ENCODE assay signal across 8 mouse cellular contexts in the genomic region with DNA sequence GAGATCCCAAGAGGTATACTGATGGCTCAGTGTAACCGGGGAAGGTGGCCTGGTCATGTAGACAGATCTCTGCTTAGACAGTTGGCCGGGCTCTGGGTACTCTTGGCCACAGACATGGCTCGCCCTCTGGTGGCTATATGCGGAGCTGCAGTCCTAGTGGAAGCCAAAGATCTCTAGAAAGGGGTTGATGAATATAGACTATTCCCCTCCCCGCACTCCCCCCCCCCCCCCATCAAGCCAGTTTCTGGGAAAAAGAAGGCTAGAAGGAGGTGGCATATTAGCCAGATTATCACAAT. TPM values are rescaled to one million over a fixed set of nuclear protein-coding genes. Genes with fewer than 3 reads are reported as not detected.
DNase-seq lines count a peak whose midpoint lies in the region; ATAC-seq and TF ChIP-seq lines count a peak whose summit lies in the region.

No protein-coding gene starts in this region.

- H3K4me3 ChIP-seq in forebrain, embryonic 11.5 days (ENCODE audit: low read depth, low read length), result no peak overlapping the region
- no peak overlapping the region for H3K4me3 ChIP-seq in forebrain, embryonic 16.5 days (replicated peaks; ENCODE audit: low read length)
- no peak overlapping the region for H3K4me3 ChIP-seq in embryonic facial prominence, embryonic 14.5 days (ENCODE audit: low read depth, low read length)
- no peak overlapping the region for H3K4me3 ChIP-seq in midbrain, postnatal 0 days (ENCODE audit: low read depth, low read length)

- DNase-seq in forebrain, embryonic 11.5 days (ENCODE audit: low spot score), result peak; percentile 83
- DNase-seq in adrenal gland, postnatal 36 days, result peak; percentile 83 to 86
- peak; percentile 87 for DNase-seq in embryonic facial prominence, embryonic 14.5 days (ENCODE audit: low spot score)
- peak; percentile 85 to 87 for DNase-seq in heart, postnatal 36 days
- peak; percentile 76 to 84 for DNase-seq in left cerebral cortex, postnatal 25 days (ENCODE audit: low spot score in 2 of 2)
- DNase-seq in midbrain, postnatal 0 days (ENCODE audit: low spot score), result peak; percentile 85
- DNase-seq in spleen, postnatal 14 days (ENCODE audit: low spot score in 2 of 2), result peak; percentile 68 to 80

- 0% methylated on average over 5 of the region's 5 CpGs for WGBS in forebrain, embryonic 11.5 days
- 0% methylated on average over 5 of the region's 5 CpGs for WGBS in forebrain, embryonic 16.5 days
- WGBS in embryonic facial prominence, embryonic 14.5 days, result 2% methylated on average over 5 of the region's 5 CpGs
- 0% methylated on average over 5 of the region's 5 CpGs for WGBS in midbrain, postnatal 0 days

- ATAC-seq in forebrain, embryonic 11.5 days (replicated peaks; ENCODE audit: low FRiP score), result peak; percentile 43; the same call in 1 of the 2 replicates
- no peak for ATAC-seq in forebrain, embryonic 16.5 days
- ATAC-seq in embryonic facial prominence, embryonic 14.5 days (ENCODE audit: low read depth), result peak; percentile 53
- no peak for ATAC-seq in midbrain, postnatal 0 days (ENCODE audit: low FRiP score)

- H3K4me2 ChIP-seq in forebrain, embryonic 11.5 days (ENCODE audit: low read depth, low read length, severe bottlenecking), result no peak overlapping the region
- no peak overlapping the region; the same call in 1 of the 2 replicates for H3K4me2 ChIP-seq in forebrain, embryonic 16.5 days (ENCODE audit: low read length)
- no peak overlapping the region for H3K4me2 ChIP-seq in embryonic facial prominence, embryonic 14.5 days (ENCODE audit: low read depth, low read length)
- H3K4me2 ChIP-seq in midbrain, postnatal 0 days (ENCODE audit: low read depth, low read length, poor library complexity, severe bottlenecking), result no peak overlapping the region

- intact Hi-C loops in heart, postnatal 36 days (cut with DNase I), result loop anchor here (1.0 to 2.0 kb wide), 3 partner anchors 22 to 59 kb away; partner anchors contain the start of gene Slc43a3
- intact Hi-C loops in left cerebral cortex, postnatal 25 days (cut with DNase I), result loop anchor here (1.0 kb wide), 1 partner anchor 59 kb away; no protein-coding TSS in a partner anchor

- peak; percentile 81 for TF ChIP-seq CTCF in midbrain, postnatal 0 days (IDR thresholded peaks at IDR 0.05)

- no peaks in the 10 kb centered on the region for H3K36me3 ChIP-seq in forebrain, embryonic 11.5 days (ENCODE audit: control insufficient read depth, insufficient read depth, low read length)
- H3K36me3 ChIP-seq in forebrain, embryonic 16.5 days (ENCODE audit: control insufficient read depth, insufficient read depth), result no peaks in the 10 kb centered on the region
- H3K36me3 ChIP-seq in embryonic facial prominence, embryonic 14.5 days (ENCODE audit: control insufficient read depth, insufficient read depth, low read length), result no peaks in the 10 kb centered on the region
- H3K36me3 ChIP-seq in midbrain, postnatal 0 days (ENCODE audit: insufficient read depth, low read length), result no peaks in the 10 kb centered on the region

- no peaks in the 10 kb centered on the region for H3K9me3 ChIP-seq in forebrain, embryonic 11.5 days (ENCODE audit: control insufficient read depth, low read length)
- no peaks in the 10 kb centered on the region for H3K9me3 ChIP-seq in forebrain, embryonic 16.5 days (ENCODE audit: control insufficient read depth, low read length)
- H3K9me3 ChIP-seq in embryonic facial prominence, embryonic 14.5 days (ENCODE audit: control insufficient read depth, low read length), result no peaks in the 10 kb centered on the region
- H3K9me3 ChIP-seq in midbrain, postnatal 0 days (ENCODE audit: low read length), result no peaks in the 10 kb centered on the region

- H3K4me1 ChIP-seq in forebrain, embryonic 11.5 days (replicated peaks; ENCODE audit: control insufficient read depth, insufficient read depth, low read length), result peaks cover 7% of the 10 kb centered on the region; the same call in 1 of the 2 replicates
- H3K4me1 ChIP-seq in forebrain, embryonic 16.5 days (replicated peaks; ENCODE audit: control insufficient read depth, insufficient read depth, low read length), result peaks cover 17% of the 10 kb centered on the region
- peaks cover 17% of the 10 kb centered on the region for H3K4me1 ChIP-seq in embryonic facial prominence, embryonic 14.5 days (ENCODE audit: control insufficient read depth, insufficient read depth, low read length)
- peaks cover 10% of the 10 kb centered on the region; the same call in 1 of the 2 replicates for H3K4me1 ChIP-seq in midbrain, postnatal 0 days (ENCODE audit: insufficient read depth, low read length)

- H3K9ac ChIP-seq in forebrain, embryonic 11.5 days (ENCODE audit: low read length), result no peak overlapping the region
- no peak overlapping the region for H3K9ac ChIP-seq in forebrain, embryonic 16.5 days (replicated peaks; ENCODE audit: low read depth, low read length)
- H3K9ac ChIP-seq in embryonic facial prominence, embryonic 14.5 days (ENCODE audit: low read depth, low read length), result no peak overlapping the region
- no peak overlapping the region for H3K9ac ChIP-seq in midbrain, postnatal 0 days (replicated peaks; ENCODE audit: low read length, poor library complexity, severe bottlenecking)

- H3K27me3 ChIP-seq in forebrain, embryonic 11.5 days (ENCODE audit: control insufficient read depth, insufficient read depth, low read length), result peaks cover 46% of the 10 kb centered on the region
- H3K27me3 ChIP-seq in forebrain, embryonic 16.5 days (replicated peaks; ENCODE audit: control insufficient read depth, insufficient read depth, low read length), result peaks cover 6% of the 10 kb centered on the region; the same call in 1 of the 2 replicates
- peaks cover 45% of the 10 kb centered on the region for H3K27me3 ChIP-seq in embryonic facial prominence, embryonic 14.5 days (replicated peaks; ENCODE audit: control insufficient read depth, insufficient read depth, low read length)
- peaks cover 19% of the 10 kb centered on the region; the same call in 1 of the 2 replicates for H3K27me3 ChIP-seq in midbrain, postnatal 0 days (ENCODE audit: insufficient read depth, low read length)

- H3K27ac ChIP-seq in forebrain, embryonic 11.5 days (ENCODE audit: low read depth, low read length), result no peak overlapping the region
- H3K27ac ChIP-seq in forebrain, embryonic 16.5 days (ENCODE audit: low read length), result no peak overlapping the region
- H3K27ac ChIP-seq in embryonic facial prominence, embryonic 14.5 days (replicated peaks; ENCODE audit: low read depth, low read length), result no peak overlapping the region
- no peak overlapping the region for H3K27ac ChIP-seq in midbrain, postnatal 0 days (ENCODE audit: low read depth, low read length)

RNA-seq across cellular contexts. Expression of gene Rtn4rl2, which starts 3.5 kb away (rescaled TPM):
- polyA plus RNA-seq in forebrain, embryonic 11.5 days (2014; fragmentation: Nextera tagmentation; extraction: Ambion mirVana), result 5.2 and 6.5 TPM in 2 replicates
- 9.8 and 11.4 TPM in 2 replicates for polyA plus RNA-seq in forebrain, embryonic 16.5 days (2015; fragmentation: Nextera tagmentation; extraction: Ambion mirVana)
- total RNA-seq in adrenal gland, postnatal 36 days (2021), result 1 to 10 TPM in 1 of 2 experiments, under 1 TPM in 1; 0.79 to 2.4 TPM
- 2.5 and 3.4 TPM in 2 replicates for polyA plus RNA-seq in embryonic facial prominence, embryonic 14.5 days (2014; fragmentation: Nextera tagmentation; extraction: Ambion mirVana)
- total RNA-seq in heart, postnatal 36 days (2021), result 1 to 10 TPM; 2.6 to 3.2 TPM
- total RNA-seq in left cerebral cortex, postnatal 25 days (2021), result 100 to 1,000 TPM in 1 of 2 experiments, 10 to 100 TPM in 1; 87.6 to 102 TPM
- total RNA-seq in midbrain, postnatal 0 days (2014; rRNA removed), result 7.7 and 11.4 TPM in 2 replicates
- 6.3 and 6.5 TPM in 2 replicates for polyA plus RNA-seq in midbrain, postnatal 0 days (2015; fragmentation: Nextera tagmentation; extraction: Ambion mirVana)

RNA-seq across cellular contexts. Expression of gene Slc43a3, which starts 46.4 kb away (rescaled TPM):
- 18.0 and 18.2 TPM in 2 replicates for polyA plus RNA-seq in forebrain, embryonic 11.5 days (2014; fragmentation: Nextera tagmentation; extraction: Ambion mirVana)
- polyA plus RNA-seq in forebrain, embryonic 16.5 days (2015; fragmentation: Nextera tagmentation; extraction: Ambion mirVana), result 6.6 and 7.2 TPM in 2 replicates
- total RNA-seq in adrenal gland, postnatal 36 days (2021), result 10 to 100 TPM; 52.8 to 88.3 TPM
- polyA plus RNA-seq in embryonic facial prominence, embryonic 14.5 days (2014; fragmentation: Nextera tagmentation; extraction: Ambion mirVana), result 36.6 and 38.8 TPM in 2 replicates
- 100 to 1,000 TPM in 1 of 2 experiments, 10 to 100 TPM in 1; 58.7 to 102 TPM for total RNA-seq in heart, postnatal 36 days (2021)
- under 1 TPM; 0.41 to 0.53 TPM for total RNA-seq in left cerebral cortex, postnatal 25 days (2021)
- 1.7 and 2.0 TPM in 2 replicates for total RNA-seq in midbrain, postnatal 0 days (2014; rRNA removed)
- 1.9 and 2.0 TPM in 2 replicates for polyA plus RNA-seq in midbrain, postnatal 0 days (2015; fragmentation: Nextera tagmentation; extraction: Ambion mirVana)

RNA-seq across cellular contexts. Expression of gene Slc43a1, which starts 51.3 kb away (rescaled TPM):
- 22.0 and 27.5 TPM in 2 replicates for polyA plus RNA-seq in forebrain, embryonic 11.5 days (2014; fragmentation: Nextera tagmentation; extraction: Ambion mirVana)
- 2.6 and 3.1 TPM in 2 replicates for polyA plus RNA-seq in forebrain, embryonic 16.5 days (2015; fragmentation: Nextera tagmentation; extraction: Ambion mirVana)
- 1 to 10 TPM; 6.6 to 7.5 TPM for total RNA-seq in adrenal gland, postnatal 36 days (2021)
- 14.3 and 17.0 TPM in 2 replicates for polyA plus RNA-seq in embryonic facial prominence, embryonic 14.5 days (2014; fragmentation: Nextera tagmentation; extraction: Ambion mirVana)
- 1 to 10 TPM; 2.1 to 2.5 TPM for total RNA-seq in heart, postnatal 36 days (2021)
- under 1 TPM; 0.18 to 0.69 TPM for total RNA-seq in left cerebral cortex, postnatal 25 days (2021)
- 0.99 and 1.8 TPM in 2 replicates for total RNA-seq in midbrain, postnatal 0 days (2014; rRNA removed)
- polyA plus RNA-seq in midbrain, postnatal 0 days (2015; fragmentation: Nextera tagmentation; extraction: Ambion mirVana), result 0.34 and 0.46 TPM in 2 replicates

Comparison
In these comparisons a context has a peak if more than half of its experiments do, and no peak if none do; other contexts are left out.
1. ATAC-seq: peak in forebrain, embryonic 11.5 days (single experiment) and embryonic facial prominence, embryonic 14.5 days (single experiment); none in forebrain, embryonic 16.5 days (single experiment) and midbrain, postnatal 0 days (single experiment).
2. RNA of gene Slc43a3, which starts 46.4 kb away (total RNA-seq): 58.7 to 102 TPM in heart, postnatal 36 days and 52.8 to 88.3 TPM in adrenal gland, postnatal 36 days; 1.7 to 2.0 TPM in midbrain, postnatal 0 days and 0.41 to 0.53 TPM in left cerebral cortex, postnatal 25 days; every median in the first group is over 10 times any median in the second.
3. Peak in every context shown above with its lines, with median percentiles within 50 percentile points of each other: DNase-seq.